Mouse (Mus musculus) myocyte (in vitro differentiated cells): ENCODE measurements at regions not wholly inside any gene's neighbourhood (a gene's known extent, or its start where the extent isn't known, plus 50 kb on each side); places are given as distances from the start of the nearest gene placed in this dataset.

Experiments
- H3K27me3 ChIP-seq: one replicate; pipeline ENCODE4 v1.6.1; 2011; ENCODE audit not compliant: control insufficient read depth, insufficient read depth, insufficient read length
- H3K36me3 ChIP-seq: one replicate; pipeline ENCODE4 v1.6.1; 2011; ENCODE audit not compliant: control insufficient read depth, insufficient read depth
- H3K4me2 ChIP-seq: one replicate; pipeline ENCODE4 v1.6.1; 2011; ENCODE audit warnings: low read depth, control low read depth
- H3K4me3 ChIP-seq: one replicate; pipeline ENCODE4 v1.5.1; 2011; ENCODE audit warnings: mild to moderate bottlenecking, control low read depth, moderate library complexity
- H3K79me2 ChIP-seq: one replicate; pipeline ENCODE4 v1.6.1; 2011; ENCODE audit not compliant: control insufficient read depth, insufficient read depth
- H3ac ChIP-seq: one replicate; pipeline ENCODE4 v1.6.1; 2011; ENCODE audit not compliant: control insufficient read depth, insufficient read length
- CEBPB ChIP-seq: IDR thresholded peaks from 2 replicates; pipeline ENCODE4 v1.6.1; 2011; ENCODE audit warnings: mild to moderate bottlenecking, moderate library complexity; ENCODE audit not compliant: poor library complexity, insufficient read depth, severe bottlenecking
- E2F4 ChIP-seq: IDR thresholded peaks from one replicate; pipeline ENCODE4 v1.6.1; 2011; ENCODE audit warnings: mild to moderate bottlenecking, control low read depth, moderate library complexity; ENCODE audit not compliant: insufficient read depth
- MAX ChIP-seq: IDR thresholded peaks from one replicate; pipeline ENCODE4 v1.6.1; 2011; ENCODE audit warnings: low read depth, mild to moderate bottlenecking, control low read depth
- MYOD1 ChIP-seq, 3 experiments: IDR thresholded peaks; one replicate each; pipeline ENCODE4 v1.6.1; 2011; ENCODE audit warnings: control low read depth in 2 of 3, low read depth in 2 of 3, mild to moderate bottlenecking in 2 of 3, moderate library complexity in 1 of 3; ENCODE audit not compliant: insufficient read length in 2 of 3, control insufficient read depth in 1 of 3
- MYOG ChIP-seq, 3 experiments: IDR thresholded peaks; one replicate each; pipeline ENCODE4 v1.6.1; 2011; ENCODE audit warnings: control low read depth in 2 of 3, low read depth in 2 of 3, mild to moderate bottlenecking in 2 of 3; ENCODE audit not compliant: insufficient read length in 2 of 3, control insufficient read depth in 1 of 3, insufficient read depth in 1 of 3
- POLR2A ChIP-seq: IDR thresholded peaks from one replicate; pipeline ENCODE4 v1.6.1; 2011; ENCODE audit warnings: low read depth, mild to moderate bottlenecking, control low read depth, moderate library complexity; ENCODE audit not compliant: insufficient read length
- POLR2AphosphoS2 ChIP-seq: IDR thresholded peaks from one replicate; pipeline ENCODE4 v1.6.1; 2011; ENCODE audit warnings: low read depth, control low read depth; ENCODE audit not compliant: insufficient read length
- REST ChIP-seq: IDR thresholded peaks from one replicate; pipeline ENCODE4 v1.6.1; 2011; ENCODE audit warnings: mild to moderate bottlenecking, control low read depth, moderate library complexity; ENCODE audit not compliant: insufficient read depth, insufficient read length
- SRF ChIP-seq: IDR thresholded peaks from one replicate; pipeline ENCODE4 v1.6.1; 2011; ENCODE audit warnings: low read depth; ENCODE audit not compliant: control insufficient read depth, insufficient read length
- TCF12 ChIP-seq: IDR thresholded peaks from one replicate; pipeline ENCODE4 v1.6.1; 2011; ENCODE audit warnings: mild to moderate bottlenecking, control low read depth; ENCODE audit not compliant: poor library complexity, insufficient read depth, severe bottlenecking
- TCF3 ChIP-seq: IDR thresholded peaks from one replicate; pipeline ENCODE4 v1.6.1; 2011; ENCODE audit warnings: low read depth, control low read depth; ENCODE audit not compliant: insufficient read length
- USF1 ChIP-seq: IDR thresholded peaks from one replicate; pipeline ENCODE4 v1.6.1; 2011; ENCODE audit warnings: low read depth, mild to moderate bottlenecking, control low read depth, moderate library complexity

GRCm38 (mm10) chr13:47310751-47311202, 188.3 kb downstream of the Rnf144b start:
- Histone ChIP-seq H3K27me3 (no peaks in the 10 kb centered on the region), H3K79me2 (no peaks in the 10 kb centered on the region), H3K4me2 (no peak overlapping the region), H3K36me3 (no peaks in the 10 kb centered on the region), H3ac (no peak overlapping the region), H3K4me3 (no peak overlapping the region)
- no peak for TF ChIP-seq USF1
- TF ChIP-seq MYOD1 (IDR thresholded peaks at IDR 0.05; ENCODE audit: control insufficient read depth in 1 of 3, insufficient read length in 2 of 3, low read depth in 2 of 3), result no peak
- TF ChIP-seq E2F4, result no peak
- TF ChIP-seq TCF3, result no peak
- no peak for TF ChIP-seq MYOG (IDR thresholded peaks at IDR 0.05; ENCODE audit: control insufficient read depth in 1 of 3, insufficient read depth in 1 of 3, insufficient read length in 2 of 3, low read depth in 2 of 3)
- TF ChIP-seq POLR2AphosphoS2, result no peak
- no peak for TF ChIP-seq TCF12
- no peak for TF ChIP-seq POLR2A
- no peak for TF ChIP-seq MAX
- no peak for TF ChIP-seq SRF
- TF ChIP-seq CEBPB, result no peak
- TF ChIP-seq REST, result no peak

- no peak overlapping the region for H3ac ChIP-seq
- H3K36me3 ChIP-seq, result no peaks in the 10 kb centered on the region
- TF ChIP-seq MAX (no peak), POLR2A (no peak), SRF (no peak), USF1 (no peak), TCF12 (no peak), TCF3 (no peak)
- H3K4me2 ChIP-seq, result no peak overlapping the region
- no peak overlapping the region for H3K4me3 ChIP-seq
- no peaks in the 10 kb centered on the region for H3K79me2 ChIP-seq
- H3K27me3 ChIP-seq, result no peaks in the 10 kb centered on the region
These were observed 197.1 kb downstream of the Rnf144b start for GRCm38 (mm10) chr13:47319549-47319948.

DNA sequence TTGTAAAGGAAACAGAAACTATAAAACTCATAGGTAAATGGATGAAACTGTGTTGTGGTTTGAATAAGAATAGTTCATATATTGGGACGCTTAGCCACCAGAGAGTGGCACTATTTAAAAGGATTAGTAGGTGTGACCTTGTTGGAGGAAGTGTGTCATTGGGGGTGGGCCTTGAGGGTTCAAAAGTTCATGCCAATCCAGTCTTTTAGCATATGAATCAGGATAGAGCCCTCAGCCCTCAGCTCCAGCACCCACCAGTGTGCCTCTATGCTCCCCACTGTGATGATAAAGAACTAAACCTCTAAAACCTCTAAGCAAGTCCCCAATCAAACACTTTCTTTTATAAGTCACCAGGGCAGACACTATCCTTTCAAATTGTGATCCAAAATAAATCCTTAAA, 199.4 kb downstream of the Rnf144b start:
- H3K36me3 ChIP-seq, result no peaks in the 10 kb centered on the region
- no peaks in the 10 kb centered on the region for H3K79me2 ChIP-seq
- no peak for TF ChIP-seq REST
- no peak for TF ChIP-seq TCF12
- no peak for TF ChIP-seq TCF3
- no peak for TF ChIP-seq POLR2A
- TF ChIP-seq E2F4, result no peak
- TF ChIP-seq MAX, result no peak
- TF ChIP-seq MYOG (IDR thresholded peaks at IDR 0.05; ENCODE audit: control insufficient read depth in 1 of 3, insufficient read depth in 1 of 3, insufficient read length in 2 of 3, low read depth in 2 of 3), result no peak
- TF ChIP-seq POLR2AphosphoS2, result no peak
- no peak for TF ChIP-seq USF1
- TF ChIP-seq SRF, result no peak
- no peak for TF ChIP-seq CEBPB
- TF ChIP-seq MYOD1 (IDR thresholded peaks at IDR 0.05; ENCODE audit: control insufficient read depth in 1 of 3, insufficient read length in 2 of 3, low read depth in 2 of 3), result no peak
- no peak overlapping the region for H3K4me2 ChIP-seq
- no peak overlapping the region for H3ac ChIP-seq
- H3K27me3 ChIP-seq, result no peaks in the 10 kb centered on the region
- H3K4me3 ChIP-seq, result no peak overlapping the region

- Histone ChIP-seq H3K27me3 (no peaks in the 10 kb centered on the region), H3K4me3 (no peak overlapping the region), H3K4me2 (peak overlapping the region; percentile 73), H3K79me2 (no peaks in the 10 kb centered on the region), H3K36me3 (no peaks in the 10 kb centered on the region), H3ac (no peak overlapping the region)
- peak; percentile 60 for TF ChIP-seq TCF3
- no peak for TF ChIP-seq E2F4
- TF ChIP-seq TCF12, result peak; percentile 61
- no peak for TF ChIP-seq REST
- TF ChIP-seq POLR2A, result peak; percentile 22
- TF ChIP-seq POLR2AphosphoS2, result no peak
- peak; percentile 41 for TF ChIP-seq USF1
- TF ChIP-seq MYOD1 (IDR thresholded peaks at IDR 0.05; ENCODE audit: control insufficient read depth in 1 of 3, insufficient read length in 2 of 3, low read depth in 2 of 3), result peak; percentile 50 to 92 (median 79)
- no peak for TF ChIP-seq CEBPB
- peak; percentile 19 to 91 (median 56) for TF ChIP-seq MYOG (IDR thresholded peaks at IDR 0.05; ENCODE audit: control insufficient read depth in 1 of 3, insufficient read depth in 1 of 3, insufficient read length in 2 of 3, low read depth in 2 of 3)
- TF ChIP-seq SRF, result no peak
- no peak for TF ChIP-seq MAX
These were observed 213.7 kb downstream of the Rnf144b start for GRCm38 (mm10) chr13:47335996-47336684.
